Mouse (Mus musculus) testis, postnatal 10 days (tissue): ENCODE results near the gene Ahctf1.

Experiments
- DNase-seq: peaks from one replicate; pipeline ENCODE4 v3.0.0; 2021; ENCODE audit warnings: low spot score

Ahctf1 gene

DNA sequence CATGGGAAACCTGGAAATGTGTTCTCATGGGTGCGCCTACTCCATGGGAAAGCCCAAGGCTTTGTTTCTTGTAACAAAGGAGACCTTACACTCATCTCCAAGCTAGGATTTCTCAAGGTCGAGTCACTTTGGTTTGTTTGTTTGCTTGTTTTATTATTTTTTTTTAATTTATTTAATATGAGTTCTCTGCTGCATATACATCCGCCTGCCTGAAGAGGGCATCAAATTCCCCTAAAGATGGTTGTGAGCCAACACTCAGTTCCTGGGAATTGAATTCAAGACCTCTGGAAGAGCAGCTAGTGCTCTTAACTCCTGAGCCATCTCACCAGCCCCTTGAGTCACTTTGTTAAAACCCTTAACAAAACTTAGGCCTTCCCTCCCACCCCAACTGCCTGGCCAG, 90.1 kb downstream of the Ahctf1 start:
- no peak for DNase-seq

- DNase-seq: no peak
Observed at GRCm38 (mm10) chr1:179712658-179713057, 90.8 kb downstream of the Ahctf1 start.

GRCm38 (mm10) chr1:179710739-179711138, 92.7 kb downstream of the Ahctf1 start:
- DNase-seq: no peak

DNA sequence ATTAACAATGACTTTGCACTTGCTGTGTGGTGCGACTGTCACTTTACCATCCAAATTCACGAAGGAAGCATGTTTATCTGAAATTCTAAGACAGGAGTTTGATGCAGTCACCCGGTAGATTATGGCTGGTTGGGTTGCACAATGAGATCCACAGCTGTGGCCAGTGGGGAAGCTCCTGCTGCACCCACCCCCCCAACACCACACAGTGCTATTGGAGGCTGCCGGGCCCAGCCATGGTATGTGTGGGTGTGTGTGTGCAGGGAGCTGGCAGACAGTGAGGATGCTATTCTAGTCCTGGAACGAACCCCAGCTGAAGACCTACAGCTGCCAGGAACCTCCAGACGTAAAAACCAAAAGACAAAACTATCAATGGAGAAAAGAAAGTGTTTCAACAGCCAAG, 94.1 kb downstream of the Ahctf1 start:
- no peak for DNase-seq

- peak; percentile 81 for DNase-seq
Observed at GRCm38 (mm10) chr1:179705154-179705553, 98.3 kb downstream of the Ahctf1 start.

DNA sequence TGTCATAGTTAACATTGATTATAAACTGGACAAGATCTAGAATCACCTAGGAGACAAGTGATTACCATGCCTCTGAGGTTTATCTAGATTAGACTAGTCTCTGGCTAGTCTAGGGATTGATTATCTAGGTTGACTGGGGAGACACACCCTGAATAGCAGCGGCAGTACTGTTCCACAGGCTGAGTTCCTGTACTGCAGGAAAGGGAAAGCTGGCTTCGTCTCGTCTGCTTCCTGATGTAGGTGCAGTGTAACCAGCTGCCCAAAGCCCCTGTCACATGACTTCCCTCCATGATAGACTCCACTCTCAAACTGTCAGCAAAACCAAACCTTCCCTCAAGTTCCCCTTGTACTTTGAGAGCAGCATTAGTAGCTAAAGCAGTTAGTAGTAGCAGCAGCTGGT, 99.3 kb downstream of the Ahctf1 start:
- DNase-seq: no peak
